Mouse (Mus musculus) lung, adult 18-20 months (tissue): ENCODE measurements around the gene Nrd1.
A peak's percentile ranks its signal among the peaks of the same experiment; 100 is the strongest.

Experiments used
- DNase-seq, 2 experiments: peaks; one replicate each; pipeline ENCODE4 v3.0.0; 2022; ENCODE audit warnings: mixed read lengths in 2 of 2

The Nrd1 gene

DNA sequence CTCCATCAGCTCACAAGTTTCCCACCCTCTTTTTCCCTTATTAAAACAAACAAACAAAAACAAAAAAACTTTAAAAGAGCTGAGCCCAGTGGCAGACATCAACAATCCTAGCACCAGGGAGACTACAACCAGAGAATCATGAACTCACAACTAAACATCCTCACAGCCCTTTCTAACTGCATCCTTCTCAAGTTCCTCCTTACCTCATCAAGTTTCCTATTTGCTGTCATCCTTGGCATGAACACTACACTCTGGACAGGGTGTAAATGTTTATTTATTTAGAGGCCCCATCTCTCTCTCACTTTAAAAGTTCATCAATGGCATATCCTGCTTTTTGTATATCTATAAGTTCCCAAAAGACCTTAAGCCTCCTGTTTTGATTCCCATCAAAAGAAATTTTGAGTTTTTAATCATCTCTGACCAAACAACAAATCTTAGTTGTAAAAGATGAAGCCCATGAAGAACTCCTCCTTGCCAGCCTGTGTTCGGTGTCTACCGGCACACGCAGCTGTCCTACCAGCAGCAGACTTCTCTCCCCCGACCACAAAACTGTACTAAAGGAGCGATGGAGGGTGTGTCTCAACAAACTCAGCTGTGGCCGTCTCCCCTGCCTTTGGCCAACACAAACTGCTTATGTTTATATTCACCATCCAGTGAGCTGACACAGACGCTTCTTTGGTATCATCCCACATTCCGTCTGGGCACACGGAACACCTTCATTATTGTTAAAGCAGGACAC lies 102.9 kb downstream of the Nrd1 start:
- peak in 1 of 2 experiments; percentile 30 for DNase-seq

DNA sequence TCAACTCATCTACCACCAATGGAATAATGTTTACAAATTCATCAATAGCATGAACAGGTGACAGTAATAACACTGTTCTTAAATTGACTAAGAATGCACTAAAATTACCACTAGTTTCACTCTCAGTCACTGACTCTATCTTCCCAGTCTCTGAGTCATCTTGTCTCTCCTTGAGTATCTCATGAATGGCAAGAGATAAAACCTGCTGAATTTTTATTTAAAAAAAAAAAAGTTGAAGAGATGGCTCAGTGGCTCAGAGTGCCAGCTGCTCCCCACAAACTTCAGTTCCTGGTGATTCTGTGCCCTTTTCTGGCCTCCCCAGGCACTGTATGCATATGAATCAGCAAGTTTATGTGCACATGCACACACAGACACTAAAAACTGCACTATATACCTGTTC lies 104.8 kb downstream of the Nrd1 start:
- DNase-seq, result no peak

DNA sequence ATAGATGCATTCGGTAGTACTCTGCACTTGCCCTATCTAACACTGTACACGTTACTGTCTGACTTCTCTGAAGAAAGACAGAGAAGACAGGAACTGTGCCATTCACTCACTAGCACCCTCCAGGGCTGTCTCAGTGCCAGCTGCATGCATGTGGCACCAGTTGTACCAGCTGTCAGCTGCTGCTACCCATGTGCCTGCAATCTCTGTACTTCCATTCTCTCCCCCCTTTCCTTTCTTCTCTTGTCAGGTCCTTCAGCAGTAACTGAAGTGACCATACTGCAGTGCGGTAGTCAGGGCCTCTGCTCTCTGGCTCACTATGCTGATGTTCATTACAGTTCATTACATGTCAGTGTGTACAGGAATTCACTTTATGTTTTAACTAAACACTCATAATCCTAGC lies 105.6 kb downstream of the Nrd1 start:
- DNase-seq, result peak in 1 of 2 experiments; percentile 44

- DNase-seq, result no peak
Measured at GRCm38 (mm10) chr4:109106594-109106993, 106.1 kb downstream of the Nrd1 start.

- no peak for DNase-seq
Measured at GRCm38 (mm10) chr4:109109012-109109411, 108.6 kb downstream of the Nrd1 start.

DNA sequence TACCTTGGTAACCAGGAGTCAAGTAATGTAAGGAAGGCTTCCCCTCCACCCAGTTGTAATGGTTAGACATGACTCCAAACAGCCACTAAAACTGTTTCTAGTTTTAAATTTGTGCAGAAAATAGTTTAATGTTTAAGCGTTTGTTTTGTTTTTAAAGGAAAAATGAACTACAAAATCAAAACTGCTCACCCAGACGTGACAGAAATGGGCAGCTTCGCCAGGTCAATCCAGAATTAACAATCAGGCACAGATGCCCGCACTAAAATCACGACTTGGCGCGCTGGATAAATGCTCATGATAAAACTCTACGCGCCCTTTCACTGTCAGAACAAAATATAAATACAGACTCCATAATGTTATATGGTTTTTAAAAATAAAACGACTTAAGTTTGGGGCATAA lies 109.2 kb downstream of the Nrd1 start:
- DNase-seq, result no peak

DNA sequence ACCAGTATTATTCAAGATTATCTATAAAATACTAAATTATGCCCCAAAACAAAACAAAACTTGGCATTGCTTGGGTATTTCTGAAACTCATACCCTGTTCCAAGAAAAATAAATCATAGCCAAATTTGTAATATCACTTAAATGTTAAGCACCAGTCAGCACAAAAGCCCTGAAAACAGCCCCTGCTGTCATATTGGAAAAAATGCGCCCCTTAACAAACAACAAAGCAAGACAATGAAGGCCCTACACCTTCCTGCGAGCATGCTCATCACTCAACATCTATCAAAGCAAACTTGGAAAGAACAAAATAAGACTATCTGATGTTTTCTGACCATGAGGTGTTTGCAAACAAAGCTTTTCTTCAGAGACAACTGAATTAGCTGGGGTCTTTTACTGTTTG lies 110.5 kb downstream of the Nrd1 start:
- DNase-seq, result no peak
